Mouse (Mus musculus): ENCODE measurements around the gene Csrp1. TPM values are rescaled to one million over a fixed set of nuclear protein-coding genes. Genes with fewer than 3 reads are reported as not detected.

Gene Csrp1
- total RNA-seq, 4 experiments from 2014 or later, result 277 to 320 (median 278) TPM

- DNase-seq (ENCODE audit: low spot score in 2 of 2), result no peak
These were observed 12.2 kb downstream of the Csrp1 start for GRCm38 (mm10) chr1:135731897-135732684.

GRCm38 (mm10) chr1:135734225-135734937, 14.5 kb downstream of the Csrp1 start:
- DNase-seq (ENCODE audit: low spot score in 2 of 2), result peak in 1 of 2 experiments; percentile 83

GRCm38 (mm10) chr1:135735460-135735859, 15.6 kb downstream of the Csrp1 start:
- DNase-seq (ENCODE audit: low spot score in 2 of 2), result no peak

GRCm38 (mm10) chr1:135744987-135745386, 25.1 kb downstream of the Csrp1 start:
- DNase-seq (ENCODE audit: low spot score in 2 of 2), result no peak

GRCm38 (mm10) chr1:135746248-135746647, 26.4 kb downstream of the Csrp1 start:
- no peak for DNase-seq (ENCODE audit: low spot score in 2 of 2)

- peak; percentile 70 to 84 for DNase-seq (ENCODE audit: low spot score in 2 of 2)
These were observed 33.0 kb downstream of the Csrp1 start for GRCm38 (mm10) chr1:135752737-135753348.

- DNase-seq (ENCODE audit: low spot score in 2 of 2), result no peak
These were observed 35.4 kb downstream of the Csrp1 start for GRCm38 (mm10) chr1:135755287-135755686.

- no peak for DNase-seq (ENCODE audit: low spot score in 2 of 2)
These were observed 36.1 kb downstream of the Csrp1 start for GRCm38 (mm10) chr1:135755913-135756312.

- DNase-seq (ENCODE audit: low spot score in 2 of 2), result no peak
These were observed 37.4 kb downstream of the Csrp1 start for GRCm38 (mm10) chr1:135757287-135757686.

GRCm38 (mm10) chr1:135759685-135760084, 39.8 kb downstream of the Csrp1 start:
- DNase-seq (ENCODE audit: low spot score in 2 of 2), result no peak

GRCm38 (mm10) chr1:135760216-135760615, 40.4 kb downstream of the Csrp1 start:
- DNase-seq (ENCODE audit: low spot score in 2 of 2), result no peak

GRCm38 (mm10) chr1:135761728-135762127, 41.9 kb downstream of the Csrp1 start:
- no peak for DNase-seq (ENCODE audit: low spot score in 2 of 2)

- DNase-seq (ENCODE audit: low spot score in 2 of 2), result no peak
These were observed 43.8 kb downstream of the Csrp1 start for GRCm38 (mm10) chr1:135763503-135764205.

GRCm38 (mm10) chr1:135764206-135764528, 44.3 kb downstream of the Csrp1 start:
- DNase-seq (ENCODE audit: low spot score in 2 of 2), result no peak

- peak; percentile 51 to 59 for DNase-seq (ENCODE audit: low spot score in 2 of 2)
These were observed 46.1 kb downstream of the Csrp1 start, which contains the start of gene Phlda3 for GRCm38 (mm10) chr1:135765645-135766591. Phlda3 (plus strand) TSS chr1:135766119.

- DNase-seq (ENCODE audit: low spot score in 2 of 2), result no peak
These were observed 46.9 kb downstream of the Csrp1 start for GRCm38 (mm10) chr1:135766592-135767306.

- DNase-seq (ENCODE audit: low spot score in 2 of 2), result no peak
These were observed 47.5 kb downstream of the Csrp1 start for GRCm38 (mm10) chr1:135767324-135767890.

- DNase-seq (ENCODE audit: low spot score in 2 of 2), result no peak
These were observed 48.5 kb downstream of the Csrp1 start for GRCm38 (mm10) chr1:135768400-135768799.

- DNase-seq (ENCODE audit: low spot score in 2 of 2), result no peak
These were observed 50.4 kb downstream of the Csrp1 start for GRCm38 (mm10) chr1:135770237-135770636.

Data from left cerebral cortex, adult 8-10 months (tissue).